Mouse (Mus musculus) cerebellum, postnatal 36 days (tissue): ENCODE results near the gene Mtmr14.

Experiments used
- DNase-seq, 2 experiments: peaks; one replicate each; pipeline ENCODE4 v3.0.0; 2021 to 2022; ENCODE audit warnings: mixed read lengths in 2 of 2

Mtmr14 gene

GRCm38 (mm10) chr6:113237542-113238270 lies at the start of gene Mtmr14:
Mtmr14 (plus strand) TSS chr6:113237843.
- peak; percentile 98 to 99 for DNase-seq

GRCm38 (mm10) chr6:113193765-113194460 lies 43.7 kb upstream of the Mtmr14 start:
- peak; percentile 27 to 42 for DNase-seq

GRCm38 (mm10) chr6:113194517-113194840 lies 43.2 kb upstream of the Mtmr14 start:
- no peak for DNase-seq

GRCm38 (mm10) chr6:113194841-113195595 lies 42.6 kb upstream of the Mtmr14 start, which contains the start of gene Lhfpl4:
Lhfpl4 (minus strand) TSS chr6:113195384.
- peak; percentile 72 to 76 for DNase-seq

GRCm38 (mm10) chr6:113195596-113195992 lies 42.0 kb upstream of the Mtmr14 start:
- DNase-seq = no peak

GRCm38 (mm10) chr6:113216280-113216679 lies 21.4 kb upstream of the Mtmr14 start:
- DNase-seq = no peak

- DNase-seq = no peak
Observed at GRCm38 (mm10) chr6:113225798-113226197, 11.8 kb upstream of the Mtmr14 start.

- DNase-seq = no peak
Observed at GRCm38 (mm10) chr6:113226705-113227104, 10.9 kb upstream of the Mtmr14 start.

GRCm38 (mm10) chr6:113235141-113235540 lies 2.5 kb upstream of the Mtmr14 start:
- no peak for DNase-seq

- DNase-seq = no peak
Observed at GRCm38 (mm10) chr6:113238442-113238841, 799 bp downstream of the Mtmr14 start.

GRCm38 (mm10) chr6:113242753-113243152 lies 5.1 kb downstream of the Mtmr14 start:
- no peak for DNase-seq

- DNase-seq = no peak
Observed at GRCm38 (mm10) chr6:113245585-113245984, 7.9 kb downstream of the Mtmr14 start.

GRCm38 (mm10) chr6:113250786-113251185 lies 13.1 kb downstream of the Mtmr14 start:
- no peak for DNase-seq

- DNase-seq = no peak
Observed at GRCm38 (mm10) chr6:113251921-113252320, 14.3 kb downstream of the Mtmr14 start.

GRCm38 (mm10) chr6:113254899-113255298 lies 17.3 kb downstream of the Mtmr14 start:
- no peak for DNase-seq

- no peak for DNase-seq
Observed at GRCm38 (mm10) chr6:113261174-113261858, 23.7 kb downstream of the Mtmr14 start.

GRCm38 (mm10) chr6:113263531-113263930 lies 25.9 kb downstream of the Mtmr14 start:
- no peak for DNase-seq

GRCm38 (mm10) chr6:113264429-113264828 lies 26.8 kb downstream of the Mtmr14 start:
- DNase-seq = no peak

- no peak for DNase-seq
Observed at GRCm38 (mm10) chr6:113266996-113267655, 29.5 kb downstream of the Mtmr14 start.

- DNase-seq = no peak
Observed at GRCm38 (mm10) chr6:113267988-113268387, 30.3 kb downstream of the Mtmr14 start.

GRCm38 (mm10) chr6:113272365-113272764 lies 34.7 kb downstream of the Mtmr14 start:
- no peak for DNase-seq

GRCm38 (mm10) chr6:113276846-113277245 lies 39.2 kb downstream of the Mtmr14 start:
- no peak for DNase-seq
